Comparison of ENCODE assay signal across 8 mouse cellular contexts in the genomic region with DNA sequence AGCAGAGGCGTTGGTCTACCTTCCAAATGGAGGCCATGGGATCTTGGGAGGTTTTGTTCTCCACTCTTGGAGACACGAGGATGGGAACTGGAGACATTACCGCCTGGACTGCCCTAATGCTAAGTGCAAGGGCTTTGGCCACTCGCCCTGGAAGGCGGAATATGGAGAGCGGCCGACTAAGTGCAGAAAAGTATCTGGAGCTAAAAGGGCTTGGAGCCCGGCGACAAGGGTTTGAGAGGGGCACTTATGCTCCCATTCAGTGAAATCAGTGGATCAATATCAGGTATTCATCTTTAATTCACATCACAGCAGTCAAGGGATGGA. TPM values are rescaled to one million over a fixed set of nuclear protein-coding genes. Genes with fewer than 3 reads are reported as not detected.
DNase-seq lines count a peak whose midpoint lies in the region; ATAC-seq and TF ChIP-seq lines count a peak whose summit lies in the region.

No protein-coding gene starts in this region.

- peak overlapping the region; percentile 88 for H3K27ac ChIP-seq in kidney, postnatal 0 days
- peak overlapping the region; percentile 82 for H3K27ac ChIP-seq in embryonic facial prominence, embryonic 11.5 days (replicated peaks; ENCODE audit: low read depth, low read length)
- H3K27ac ChIP-seq in hindbrain, postnatal 0 days = peak overlapping the region; percentile 87

- peaks cover 13% of the 10 kb centered on the region for H3K4me1 ChIP-seq in kidney, postnatal 0 days (replicated peaks; ENCODE audit: insufficient read depth, low read length)
- H3K4me1 ChIP-seq in embryonic facial prominence, embryonic 11.5 days (ENCODE audit: control insufficient read depth, insufficient read depth, low read length) = no peaks in the 10 kb centered on the region; the same call in 1 of the 2 replicates
- H3K4me1 ChIP-seq in hindbrain, postnatal 0 days (ENCODE audit: insufficient read depth, low read length) = peaks cover 11% of the 10 kb centered on the region; the same call in 1 of the 2 replicates

- H3K79me2 ChIP-seq in myocyte (ENCODE audit: control insufficient read depth, insufficient read depth) = peaks cover 22% of the 10 kb centered on the region

- H3K4me2 ChIP-seq in kidney, postnatal 0 days (ENCODE audit: low read length) = peak overlapping the region; percentile 77
- H3K4me2 ChIP-seq in embryonic facial prominence, embryonic 11.5 days (ENCODE audit: low read depth, low read length) = peak overlapping the region; percentile 67
- H3K4me2 ChIP-seq in hindbrain, postnatal 0 days (ENCODE audit: low read depth, low read length) = peak overlapping the region; percentile 79
- H3K4me2 ChIP-seq in myocyte (ENCODE audit: low read depth) = peak overlapping the region; percentile 93

- no peak for DNase-seq in kidney, postnatal 0 days (ENCODE audit: low spot score)
- DNase-seq in kidney, postnatal 36 days = no peak
- no peak for DNase-seq in embryonic facial prominence, embryonic 11.5 days (ENCODE audit: low spot score)
- DNase-seq in hindbrain, postnatal 0 days (ENCODE audit: low spot score) = no peak
- no peak for DNase-seq in adrenal gland, postnatal 25 days
- no peak for DNase-seq in cerebellum, adult 11-12 months

- no peaks in the 10 kb centered on the region for H3K27me3 ChIP-seq in kidney, postnatal 0 days (ENCODE audit: insufficient read depth, low read length)
- no peaks in the 10 kb centered on the region for H3K27me3 ChIP-seq in embryonic facial prominence, embryonic 11.5 days (ENCODE audit: control insufficient read depth, insufficient read depth, low read length)
- H3K27me3 ChIP-seq in hindbrain, postnatal 0 days (ENCODE audit: insufficient read depth, low read length) = no peaks in the 10 kb centered on the region
- no peaks in the 10 kb centered on the region for H3K27me3 ChIP-seq in myocyte (ENCODE audit: control insufficient read depth, insufficient read depth, insufficient read length)

- under 1% methylated on average over 9 of the region's 9 CpGs for WGBS in kidney, postnatal 0 days
- WGBS in embryonic facial prominence, embryonic 11.5 days = 0% methylated on average over 9 of the region's 9 CpGs
- 1% methylated on average over 9 of the region's 9 CpGs for WGBS in hindbrain, postnatal 0 days

- H3K9ac ChIP-seq in kidney, postnatal 0 days (ENCODE audit: low read depth, low read length) = peak overlapping the region; percentile 64
- H3K9ac ChIP-seq in embryonic facial prominence, embryonic 11.5 days (replicated peaks; ENCODE audit: low read length) = peak overlapping the region; percentile 78
- H3K9ac ChIP-seq in hindbrain, postnatal 0 days (replicated peaks; ENCODE audit: low read length) = peak overlapping the region; percentile 84

- H3K4me3 ChIP-seq in kidney, postnatal 0 days (replicated peaks; ENCODE audit: low read depth, low read length) = peak overlapping the region; percentile 62
- H3K4me3 ChIP-seq in embryonic facial prominence, embryonic 11.5 days (ENCODE audit: low read depth, low read length) = peak overlapping the region; percentile 74
- peak overlapping the region; percentile 81 for H3K4me3 ChIP-seq in hindbrain, postnatal 0 days (ENCODE audit: low read length)
- peak overlapping the region; percentile 67 for H3K4me3 ChIP-seq in myocyte

- no peak for TF ChIP-seq CTCF in kidney, postnatal 0 days (IDR thresholded peaks at IDR 0.05; ENCODE audit: low read depth)
- TF ChIP-seq CTCF in hindbrain, postnatal 0 days (IDR thresholded peaks at IDR 0.05; ENCODE audit: low read depth) = no peak

- peaks cover 22% of the 10 kb centered on the region; the same call in 1 of the 2 replicates for H3K36me3 ChIP-seq in kidney, postnatal 0 days (ENCODE audit: insufficient read depth, low read length)
- H3K36me3 ChIP-seq in embryonic facial prominence, embryonic 11.5 days (replicated peaks; ENCODE audit: control insufficient read depth, insufficient read depth, low read depth, low read length) = peaks cover 4% of the 10 kb centered on the region; the same call in 1 of the 2 replicates
- peaks cover 50% of the 10 kb centered on the region for H3K36me3 ChIP-seq in hindbrain, postnatal 0 days (ENCODE audit: insufficient read depth, low read length)
- H3K36me3 ChIP-seq in myocyte (ENCODE audit: control insufficient read depth, insufficient read depth) = peaks cover 5% of the 10 kb centered on the region

- TF ChIP-seq POLR2A in myocyte (IDR thresholded peaks at IDR 0.05; ENCODE audit: insufficient read length, low read depth) = no peak

- no peaks in the 10 kb centered on the region for H3K9me3 ChIP-seq in kidney, postnatal 0 days (replicated peaks; ENCODE audit: low read length)
- H3K9me3 ChIP-seq in embryonic facial prominence, embryonic 11.5 days (replicated peaks; ENCODE audit: control insufficient read depth, low read length) = no peaks in the 10 kb centered on the region
- H3K9me3 ChIP-seq in hindbrain, postnatal 0 days (ENCODE audit: low read length) = no peaks in the 10 kb centered on the region

- no peak for ATAC-seq in kidney, postnatal 0 days (replicated peaks; ENCODE audit: low FRiP score, low read depth)
- ATAC-seq in embryonic facial prominence, embryonic 11.5 days (replicated peaks; ENCODE audit: insufficient number of reproducible peaks, low FRiP score, low TSS enrichment, low read depth) = no peak
- ATAC-seq in hindbrain, postnatal 0 days = no peak
- ATAC-seq in granulocyte monocyte progenitor cell, adult 5-6 weeks (replicated peaks; ENCODE audit: poor library complexity, severe bottlenecking) = no peak

- peak overlapping the region; percentile 59 for H3ac ChIP-seq in myocyte (ENCODE audit: control insufficient read depth, insufficient read length)

TF ChIP-seq in myocyte, 11 proteins besides CTCF, POLR2A, EP300 and RAD21:
- TF ChIP-seq REST (IDR thresholded peaks at IDR 0.05; ENCODE audit: insufficient read depth, insufficient read length) (no peak), POLR2AphosphoS2 (IDR thresholded peaks at IDR 0.05; ENCODE audit: insufficient read length, low read depth) (no peak), TCF12 (IDR thresholded peaks at IDR 0.05; ENCODE audit: insufficient read depth, poor library complexity, severe bottlenecking) (no peak), MAX (IDR thresholded peaks at IDR 0.05; ENCODE audit: low read depth) (no peak), E2F4 (IDR thresholded peaks at IDR 0.05; ENCODE audit: insufficient read depth) (no peak)
TF ChIP-seq in myocyte: peak in this region for 0.

RNA-seq across cellular contexts. Expression of a gene that starts 0.7 kb away (rescaled TPM):
- polyA plus RNA-seq in kidney, postnatal 0 days (2015; fragmentation: Nextera tagmentation; extraction: Ambion mirVana) = 240 and 245 TPM in 2 replicates
- 304 and 321 TPM in 2 replicates for polyA plus RNA-seq in embryonic facial prominence, embryonic 11.5 days (2014; fragmentation: Nextera tagmentation; extraction: Ambion mirVana)
- total RNA-seq in hindbrain, postnatal 0 days (2014; rRNA removed) = 29.4 and 29.7 TPM in 2 replicates
- polyA plus RNA-seq in hindbrain, postnatal 0 days (2015; fragmentation: Nextera tagmentation; extraction: Ambion mirVana) = 119 and 122 TPM in 2 replicates
- 222 TPM for polyA plus RNA-seq in myocyte (2012; fragmentation: generic; extraction: Trizol)
- total RNA-seq in granulocyte monocyte progenitor cell, adult 5-6 weeks (2014; fragmentation: Nextera tagmentation) = 393 and 480 TPM in 2 replicates
- 457 and 526 TPM in 2 replicates for total RNA-seq in granulocyte monocyte progenitor cell, adult 5-6 weeks (2017)
- total RNA-seq in adrenal gland, postnatal 25 days (2021) = 240 and 250 TPM in 2 replicates

RNA-seq across cellular contexts. Expression of a gene that starts 5.3 kb away (rescaled TPM):
- polyA plus RNA-seq in kidney, postnatal 0 days (2015; fragmentation: Nextera tagmentation; extraction: Ambion mirVana) = 6.7 and 8.4 TPM in 2 replicates
- polyA plus RNA-seq in embryonic facial prominence, embryonic 11.5 days (2014; fragmentation: Nextera tagmentation; extraction: Ambion mirVana) = 23.2 and 27.3 TPM in 2 replicates
- total RNA-seq in hindbrain, postnatal 0 days (2014; rRNA removed) = 74.0 and 86.2 TPM in 2 replicates
- polyA plus RNA-seq in hindbrain, postnatal 0 days (2015; fragmentation: Nextera tagmentation; extraction: Ambion mirVana) = 9.3 and 10.1 TPM in 2 replicates
- 14.2 TPM for polyA plus RNA-seq in myocyte (2012; fragmentation: generic; extraction: Trizol)
- total RNA-seq in granulocyte monocyte progenitor cell, adult 5-6 weeks (2014; fragmentation: Nextera tagmentation) = 19.3 and 30.3 TPM in 2 replicates
- total RNA-seq in granulocyte monocyte progenitor cell, adult 5-6 weeks (2017) = 23.2 and 48.3 TPM in 2 replicates
- total RNA-seq in adrenal gland, postnatal 25 days (2021) = 23.2 and 28.0 TPM in 2 replicates
